Mouse (Mus musculus): ENCODE data around the gene Megf9. TPM values are rescaled to one million over a fixed set of nuclear protein-coding genes. Genes with fewer than 3 reads are reported as not detected.
A peak's percentile ranks its signal among the peaks of the same experiment; 100 is the strongest.

Megf9 gene
- total RNA-seq, 2 experiments from 2014 or later = 14.8 to 18.3 TPM

DNA sequence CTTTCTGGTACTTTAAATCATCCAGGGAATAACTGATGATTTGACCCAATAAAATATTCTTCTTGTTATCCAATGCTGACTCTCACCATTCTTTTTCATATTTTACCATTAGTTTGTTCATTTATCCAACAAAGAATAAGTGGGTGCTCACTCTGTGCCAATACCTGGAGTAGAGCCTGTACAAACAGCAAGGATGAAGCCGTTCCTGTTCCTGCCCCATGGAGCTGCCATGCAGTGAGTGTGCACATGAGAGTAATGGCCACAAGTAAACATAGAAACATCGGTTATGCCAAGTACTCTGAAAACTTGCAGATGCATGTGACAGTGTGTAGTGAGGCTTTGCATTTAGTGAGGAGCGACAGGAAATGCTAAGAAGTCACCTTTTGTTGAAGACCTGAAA, 82.6 kb downstream of the Megf9 start:
- intact Hi-C loops (cut with DNase I) = loop anchor here (5.0 kb wide), 1 partner anchor 85 kb away; no protein-coding TSS in a partner anchor
- DNase-seq = no peak

DNA sequence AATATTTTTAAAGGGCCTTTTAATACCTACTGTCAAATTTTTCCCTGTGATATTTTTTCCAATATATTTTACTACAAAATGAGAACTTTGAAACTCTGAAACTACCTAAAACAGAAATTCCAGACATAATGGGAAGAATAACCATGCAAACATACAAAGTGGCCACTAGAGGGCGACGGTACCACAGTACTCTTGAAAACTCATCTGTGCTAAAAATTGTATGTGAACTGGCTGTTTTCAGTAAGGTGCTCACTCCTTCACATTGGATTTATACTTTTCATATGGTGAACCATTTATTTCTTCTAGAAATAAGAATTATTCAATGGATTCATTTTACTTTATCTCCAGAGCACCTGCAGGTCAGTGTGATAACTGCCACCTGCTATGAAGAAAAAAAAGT, 83.0 kb downstream of the Megf9 start:
- DNase-seq = peak; percentile 44 to 52
- intact Hi-C loops (cut with DNase I) = loop anchor here (1.0 to 5.0 kb wide), 3 partner anchors 86 to 150 kb away; no protein-coding TSS in a partner anchor

DNA sequence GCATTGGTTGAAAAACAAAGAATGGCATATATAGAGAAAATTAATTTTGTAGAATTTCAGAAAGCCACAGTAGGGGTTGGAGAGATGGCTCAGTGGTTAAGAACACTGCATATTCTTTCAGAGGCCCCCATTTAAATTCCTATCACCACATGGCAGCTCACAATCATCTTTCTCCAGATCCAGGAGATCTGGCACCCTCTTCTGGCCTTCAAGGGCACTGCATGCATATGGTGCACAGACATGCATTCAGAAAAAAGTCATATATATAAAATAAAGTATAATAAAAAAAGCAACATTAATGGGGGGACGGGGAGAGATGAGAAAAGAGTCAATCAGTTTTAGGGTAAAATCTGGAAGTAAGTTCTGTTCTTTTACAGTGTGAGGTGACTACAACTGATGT, 85.1 kb downstream of the Megf9 start:
- intact Hi-C loops (cut with DNase I) = loop anchor here (5.0 kb wide), 1 partner anchor 88 kb away; no protein-coding TSS in a partner anchor
- no peak for DNase-seq

DNA sequence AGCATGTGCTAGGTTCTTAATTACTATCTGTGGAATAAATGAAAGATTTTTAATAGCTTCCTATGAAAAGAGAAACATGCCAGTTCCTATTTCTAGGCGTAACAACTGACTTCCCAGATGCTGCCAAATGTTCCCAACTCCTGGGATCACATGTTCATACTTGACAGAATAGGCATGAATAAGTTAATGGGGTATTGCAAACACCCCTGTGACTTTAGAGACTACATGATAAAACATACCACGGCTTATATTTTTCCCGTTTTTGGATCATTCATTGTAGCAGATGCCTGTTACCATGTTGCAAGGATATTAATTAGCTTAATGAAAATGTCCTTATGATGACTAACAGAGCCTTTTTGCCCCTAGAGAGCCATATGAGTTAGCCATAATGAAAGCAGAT, 88.0 kb downstream of the Megf9 start:
- DNase-seq = no peak
- intact Hi-C loops (cut with DNase I) = no loop called here

DNA sequence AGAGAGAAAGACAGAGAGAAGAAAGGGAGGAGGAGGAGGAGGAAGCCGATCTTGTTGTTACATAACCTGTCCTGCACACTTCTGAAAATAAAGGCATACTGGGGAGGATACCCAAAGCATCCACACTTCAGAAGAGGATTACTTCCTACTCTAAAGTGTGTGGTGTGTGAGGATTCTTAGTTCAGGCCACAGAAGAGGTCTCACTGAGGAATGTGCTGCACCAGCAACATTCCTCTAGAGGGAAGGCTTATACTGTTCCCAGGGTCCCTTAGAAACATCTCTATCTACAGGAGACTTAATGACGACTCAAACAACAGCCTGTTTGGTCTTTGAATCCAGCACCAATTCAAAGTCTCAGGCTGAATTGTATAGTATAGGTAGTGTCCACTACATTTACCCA, 114.6 kb downstream of the Megf9 start:
- intact Hi-C loops (cut with DNase I) = no loop called here
- no peak for DNase-seq

DNA sequence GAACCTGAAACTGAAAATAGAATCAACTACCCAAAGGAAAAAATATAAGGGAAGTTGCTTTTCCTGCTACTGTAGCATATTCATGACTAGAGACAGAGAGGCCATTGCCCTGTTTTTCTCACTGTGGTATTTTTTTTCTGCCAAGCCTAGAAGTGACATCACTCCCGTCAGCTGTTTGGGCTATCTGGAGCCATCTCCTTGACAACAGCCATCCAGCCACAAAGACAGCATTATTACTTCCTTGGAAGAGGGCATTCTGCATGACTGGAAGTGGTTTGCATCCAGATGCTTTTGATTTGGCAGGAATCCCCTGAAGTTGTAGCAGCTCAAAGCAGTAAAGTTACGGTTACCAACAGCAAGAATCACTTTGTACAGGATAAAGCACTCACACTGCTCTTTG, 122.7 kb downstream of the Megf9 start:
- peak; percentile 18 to 32 for DNase-seq
- intact Hi-C loops (cut with DNase I) = no loop called here

DNA sequence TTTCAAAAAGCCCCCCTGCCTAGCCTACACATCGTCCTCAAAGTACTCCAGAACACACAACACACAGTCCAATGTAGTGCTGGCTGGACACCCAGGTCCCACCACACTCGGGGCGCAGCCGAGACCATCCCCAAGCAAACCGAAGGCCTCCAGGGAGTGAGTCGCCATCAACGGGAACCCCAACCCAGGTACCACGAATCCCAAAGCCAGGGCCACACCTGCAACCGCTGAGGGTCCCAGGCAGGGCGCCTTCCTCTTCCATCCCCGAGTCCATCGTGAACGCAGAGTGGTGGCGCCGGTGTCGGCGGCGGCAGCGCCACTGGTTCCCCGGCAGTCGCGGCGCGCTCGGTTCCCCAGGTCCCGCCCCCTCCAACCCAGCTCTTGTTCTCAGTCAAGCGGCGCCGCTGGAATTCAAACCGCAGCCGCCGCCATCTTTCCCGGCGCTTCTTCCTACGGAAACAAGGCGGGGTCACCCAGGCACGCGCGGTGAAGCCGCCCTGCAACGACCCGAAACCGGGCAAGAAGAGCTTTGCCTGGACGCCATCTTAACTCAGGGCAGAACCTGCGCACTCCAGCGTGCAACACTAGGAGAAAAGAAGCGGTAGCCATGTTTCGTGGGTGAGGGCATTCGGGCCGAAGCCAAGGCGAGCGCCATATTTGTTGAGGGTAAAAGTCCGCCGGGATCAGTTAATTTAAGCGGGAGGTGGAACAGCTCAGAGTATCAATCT, 124.6 kb downstream of the Megf9 start, which contains the start of gene Cdk5rap2:
Gene Cdk5rap2 (minus strand): TSS at position 450 of the 728 bp plus-strand sequence.
- intact Hi-C loops (cut with DNase I) = loop anchor here (2.0 kb wide), 1 partner anchor 125 kb away; the partner anchor contains the start of gene Megf9
- peak; percentile 97 to 98 for DNase-seq

DNA sequence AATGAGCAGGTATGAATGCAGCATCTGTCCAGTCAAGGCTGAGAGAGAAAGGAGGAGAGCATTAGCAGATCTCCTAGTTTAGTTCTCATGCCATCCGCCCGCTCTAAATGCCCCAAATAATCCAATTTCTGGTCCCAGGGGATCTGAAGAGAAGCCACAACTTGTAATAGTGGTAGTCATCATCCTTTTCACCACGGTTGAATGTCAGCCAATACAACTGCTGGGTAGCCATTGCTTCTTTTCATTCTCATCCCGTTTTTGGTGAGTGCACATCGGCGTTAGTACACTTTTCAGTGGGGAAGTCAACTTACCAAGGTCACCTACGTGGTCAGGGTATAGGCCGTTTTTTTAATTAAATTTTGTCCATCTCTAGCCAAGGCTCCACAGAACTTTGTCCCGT, 125.3 kb downstream of the Megf9 start:
- no peak for DNase-seq
- intact Hi-C loops (cut with DNase I) = no loop called here

DNA sequence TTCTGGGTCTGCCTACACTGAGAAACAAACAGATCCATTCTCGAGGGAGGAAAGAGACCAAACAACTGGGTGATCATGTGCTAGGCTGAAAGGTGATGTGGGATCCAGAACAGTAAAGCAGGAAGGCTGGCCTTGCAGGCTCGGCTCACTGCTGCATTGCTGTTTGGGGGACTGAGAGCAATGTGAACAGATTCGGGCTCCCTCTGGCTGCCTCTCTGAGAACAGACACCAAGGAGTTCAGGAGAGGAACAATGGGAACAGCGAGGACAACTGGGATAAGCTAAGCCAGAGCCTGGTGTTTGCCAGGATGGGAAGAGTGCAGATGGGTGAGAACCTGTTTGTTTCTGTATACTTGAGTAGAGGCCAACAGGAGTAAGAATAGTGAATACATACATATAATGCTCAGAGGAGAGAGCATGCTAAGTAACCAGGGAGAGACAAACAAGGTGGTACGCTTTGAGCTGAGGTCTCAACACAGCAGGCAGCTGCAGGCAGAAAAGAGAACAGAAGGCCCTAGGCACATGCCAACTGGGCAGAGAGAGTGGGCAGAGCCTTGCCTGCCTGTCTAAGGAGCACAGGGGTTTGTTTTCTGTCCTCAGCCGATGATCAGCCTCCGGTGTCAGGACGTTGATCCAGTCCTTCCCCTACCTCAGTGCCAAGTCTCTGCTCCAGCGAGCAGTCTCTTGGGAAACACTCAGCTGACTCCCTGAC, 132.5 kb downstream of the Megf9 start:
- DNase-seq = peak; percentile 36 to 45
- intact Hi-C loops (cut with DNase I) = no loop called here

DNA sequence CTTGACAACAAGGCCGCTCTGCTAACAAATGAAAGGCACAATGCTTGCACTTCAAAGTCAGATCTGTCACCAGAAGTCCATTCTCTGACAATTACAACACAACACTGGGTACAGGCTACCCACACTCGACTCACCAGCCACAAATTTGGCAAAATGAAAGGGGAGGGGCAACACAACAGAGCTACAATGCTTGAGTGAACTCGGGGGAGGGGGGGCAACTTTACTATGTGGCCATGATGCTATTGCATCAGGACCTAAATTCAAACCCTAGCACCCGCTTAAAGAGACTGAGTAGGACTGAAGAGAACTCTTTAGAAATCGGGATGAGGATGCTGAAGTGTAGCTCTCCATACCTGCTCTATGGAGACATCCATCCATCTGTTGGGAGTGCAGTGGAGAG, 135.3 kb downstream of the Megf9 start:
- intact Hi-C loops (cut with DNase I) = no loop called here

DNA sequence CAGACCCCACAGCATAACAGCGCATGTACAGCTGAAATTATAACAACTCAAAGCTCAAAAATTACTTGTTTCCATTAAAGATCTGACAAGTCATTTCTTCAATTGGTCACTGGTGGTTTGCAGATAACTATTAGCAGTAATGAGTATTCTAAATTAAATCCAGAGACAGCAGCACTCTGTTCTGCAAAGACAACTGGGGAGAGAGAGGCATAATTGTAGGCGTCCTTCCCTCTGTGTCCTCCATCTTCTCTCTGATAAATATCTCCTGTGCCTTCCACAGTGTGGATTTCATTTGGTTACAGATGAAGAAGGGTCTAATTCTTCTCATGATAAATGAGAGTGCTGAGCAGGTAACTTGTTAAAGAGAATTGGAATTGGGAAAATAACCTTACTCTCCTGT, 135.7 kb downstream of the Megf9 start:
- intact Hi-C loops (cut with DNase I) = no loop called here
- DNase-seq = no peak

More for the DNA sequence above, 135.3 kb downstream of the Megf9 start:
- DNase-seq = no peak

DNA sequence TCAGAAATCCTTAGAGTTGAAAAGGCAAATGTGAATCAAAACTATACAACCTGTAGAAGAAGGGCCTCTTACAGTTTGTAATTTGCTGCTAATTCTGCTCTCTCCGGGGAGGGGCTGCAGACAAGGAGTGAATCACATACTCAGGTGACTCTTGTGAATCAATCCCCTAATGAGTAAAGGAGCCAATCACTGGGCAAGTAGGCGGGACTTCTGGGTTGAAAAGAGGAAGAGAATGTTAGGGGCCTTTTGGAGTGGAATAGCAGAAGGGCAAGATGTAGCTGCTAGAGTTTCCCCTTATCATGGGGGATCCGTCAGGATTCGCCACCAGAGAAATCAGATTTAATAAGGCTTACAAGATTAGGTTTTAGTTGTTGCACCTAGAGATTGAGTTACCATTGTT, 136.7 kb downstream of the Megf9 start:
- intact Hi-C loops (cut with DNase I) = no loop called here
- DNase-seq = no peak

DNA sequence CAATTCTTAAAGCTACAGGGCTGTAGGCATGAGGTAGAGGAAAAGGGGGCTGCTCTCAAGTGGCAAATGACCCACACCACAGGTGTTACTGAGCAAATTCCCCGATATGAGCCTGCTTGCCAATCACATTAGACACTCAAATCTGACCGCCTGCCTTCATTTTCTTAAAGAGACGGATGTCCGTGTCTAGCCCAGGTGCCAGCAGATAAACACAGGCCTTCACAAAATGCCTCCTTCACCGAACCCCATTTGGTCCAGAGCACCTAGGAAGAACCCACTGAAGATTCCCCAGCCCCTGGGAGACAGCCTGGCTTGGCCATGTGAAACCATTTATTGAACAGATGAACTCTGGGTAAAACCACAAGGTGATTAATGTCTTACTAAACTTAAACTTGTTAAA, 138.1 kb downstream of the Megf9 start:
- DNase-seq = no peak
- intact Hi-C loops (cut with DNase I) = no loop called here

DNA sequence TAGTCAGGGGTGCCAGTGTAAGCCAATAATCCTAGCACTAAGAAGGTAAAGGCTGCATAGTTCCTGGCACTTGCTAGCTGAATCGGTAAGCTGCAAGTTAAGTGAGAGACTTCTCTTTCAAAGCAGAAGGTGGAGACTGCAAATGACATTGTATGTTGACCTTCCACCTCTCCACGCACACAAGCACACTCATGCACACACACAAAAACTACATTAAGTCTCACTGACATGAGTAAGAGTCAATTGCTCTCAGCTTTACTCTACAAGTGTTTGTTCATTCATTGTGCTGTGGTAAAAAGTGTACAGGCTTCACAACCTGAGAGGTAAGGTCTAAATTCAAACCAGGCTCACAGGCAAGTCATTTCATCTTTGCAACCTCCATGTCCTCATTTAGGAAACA, 140.1 kb downstream of the Megf9 start:
- no peak for DNase-seq
- intact Hi-C loops (cut with DNase I) = no loop called here

DNA sequence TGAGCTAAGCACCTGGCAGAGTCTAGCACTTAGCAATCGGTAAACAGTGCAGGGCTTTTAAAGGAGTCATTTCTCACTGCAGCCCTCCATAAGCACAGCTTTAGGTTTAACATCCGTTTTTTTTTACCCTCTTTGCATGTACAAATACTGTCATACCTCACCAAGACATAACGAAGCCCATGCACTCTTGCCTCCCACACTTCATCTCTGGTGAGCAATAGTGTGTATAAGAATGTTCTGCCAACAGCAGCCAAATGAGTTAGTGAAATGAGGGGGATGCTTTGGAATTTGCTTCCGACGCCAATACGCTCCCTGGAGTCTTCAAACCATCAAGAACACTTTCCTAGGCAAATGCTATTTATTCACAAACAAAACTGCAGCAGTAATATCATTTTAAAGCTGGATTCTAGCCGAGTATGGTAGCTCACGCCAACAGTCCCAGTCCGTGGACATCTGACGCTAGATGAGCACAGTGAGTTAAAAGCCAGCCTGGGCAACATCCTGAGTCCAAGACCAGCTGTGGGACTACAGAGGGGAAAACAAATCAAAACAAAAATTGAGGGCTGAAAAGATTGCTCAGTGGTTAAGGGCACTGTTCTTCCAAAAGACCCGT, 142.9 kb downstream of the Megf9 start:
- peak; percentile 51 to 67 for DNase-seq
- intact Hi-C loops (cut with DNase I) = no loop called here

DNA sequence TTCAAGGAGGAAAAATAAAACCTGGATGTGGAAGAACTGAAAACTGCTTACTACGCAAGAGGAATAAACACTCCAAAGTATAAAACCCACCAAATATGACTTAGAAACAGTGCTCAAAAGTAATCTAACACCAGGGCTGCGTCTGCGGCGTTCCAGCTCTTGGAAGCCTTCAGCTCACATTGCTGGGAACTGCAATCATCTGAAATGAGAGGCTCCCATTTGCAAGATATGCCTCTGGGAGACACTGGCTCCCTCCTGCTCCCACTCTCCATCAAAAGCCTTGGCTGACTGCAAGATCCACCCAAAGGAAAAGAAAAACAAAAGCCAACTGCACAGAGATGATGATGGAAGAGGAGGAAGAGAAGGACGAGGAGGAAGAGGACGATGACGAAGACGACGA, 143.7 kb downstream of the Megf9 start:
- DNase-seq = peak; percentile 39 to 45

DNA sequence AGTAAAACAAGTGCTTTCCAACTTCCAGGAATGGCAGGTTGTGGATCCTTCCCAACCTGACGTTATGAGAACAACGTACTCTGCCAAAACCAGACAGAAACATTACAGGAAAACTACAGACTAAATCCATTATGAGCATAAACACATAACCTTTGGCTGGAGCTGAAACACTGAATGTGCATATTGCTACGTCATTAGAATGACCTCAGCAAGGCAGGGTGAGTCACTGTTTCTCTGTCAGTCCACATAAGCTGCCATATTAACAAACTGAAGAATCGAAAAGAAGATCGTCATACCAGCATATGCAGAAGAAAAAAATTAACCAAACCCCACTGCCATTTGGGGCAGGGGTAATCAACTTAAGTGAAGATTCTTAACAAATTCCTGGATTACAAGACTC, 148.6 kb downstream of the Megf9 start:
- intact Hi-C loops (cut with DNase I) = no loop called here

More for the DNA sequence above, 143.7 kb downstream of the Megf9 start:
- intact Hi-C loops (cut with DNase I) = no loop called here

DNA sequence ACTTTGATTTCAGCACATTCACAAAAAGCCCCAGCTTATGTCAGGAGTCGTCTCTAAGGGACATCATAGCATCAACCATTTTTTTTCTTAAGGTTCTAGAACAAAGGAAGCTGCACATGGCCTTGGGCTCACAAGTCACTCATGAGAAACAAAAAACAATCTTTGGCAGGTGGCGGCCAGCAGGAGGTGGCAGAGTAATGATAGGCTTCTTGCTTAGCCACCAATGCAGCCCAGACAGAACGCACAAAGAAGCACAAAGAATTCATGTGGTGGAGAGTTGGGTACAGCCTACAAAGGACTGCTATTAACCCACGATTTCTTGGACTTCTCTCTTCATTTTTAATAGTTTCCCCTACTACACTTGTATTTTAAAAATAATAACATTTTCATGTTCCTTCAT, 157.4 kb downstream of the Megf9 start:
- intact Hi-C loops (cut with DNase I) = no loop called here
- peak in 1 of 2 experiments; percentile 18 for DNase-seq

More for the DNA sequence above, 148.6 kb downstream of the Megf9 start:
- DNase-seq = no peak

Measured in heart, postnatal 10 days (tissue).